In genomic region chr16:32332556-32333511, GRCm38 (mm10) we compare ENCODE assay signal across 8 mouse cellular contexts. TPM values are rescaled to one million over a fixed set of nuclear protein-coding genes. Genes with fewer than 3 reads are reported as not detected.
DNase-seq lines count a peak whose midpoint lies in the region; ATAC-seq and TF ChIP-seq lines count a peak whose summit lies in the region.

No protein-coding gene starts in this region.

- no peaks in the 10 kb centered on the region for H3K27me3 ChIP-seq in neural tube, embryonic 11.5 days (ENCODE audit: control insufficient read depth, insufficient read depth, low read length)
- H3K27me3 ChIP-seq in intestine, embryonic 15.5 days (replicated peaks): no peaks in the 10 kb centered on the region
- no peaks in the 10 kb centered on the region for H3K27me3 ChIP-seq in limb, embryonic 12.5 days
- no peaks in the 10 kb centered on the region for H3K27me3 ChIP-seq in midbrain, embryonic 13.5 days
- no peaks in the 10 kb centered on the region for H3K27me3 ChIP-seq in spleen, adult 2 months (ENCODE audit: control insufficient read depth, insufficient read depth, low read length)

- H3K9ac ChIP-seq in neural tube, embryonic 11.5 days (ENCODE audit: low read length): peak overlapping the region; percentile 98
- H3K9ac ChIP-seq in intestine, embryonic 15.5 days: peak overlapping the region; percentile 99
- H3K9ac ChIP-seq in limb, embryonic 12.5 days (replicated peaks): peak overlapping the region; percentile 93
- H3K9ac ChIP-seq in midbrain, embryonic 13.5 days (replicated peaks): peak overlapping the region; percentile 98

- peak overlapping the region; percentile 93 for H3K27ac ChIP-seq in neural tube, embryonic 11.5 days (ENCODE audit: low read depth, low read length)
- H3K27ac ChIP-seq in intestine, embryonic 15.5 days: peak overlapping the region; percentile 95
- H3K27ac ChIP-seq in limb, embryonic 12.5 days: peak overlapping the region; percentile 97
- peak overlapping the region; percentile 95 for H3K27ac ChIP-seq in midbrain, embryonic 13.5 days
- H3K27ac ChIP-seq in spleen, adult 2 months (ENCODE audit: insufficient read depth, low read length): peak overlapping the region; percentile 83

- no peaks in the 10 kb centered on the region for H3K36me3 ChIP-seq in neural tube, embryonic 11.5 days (ENCODE audit: control insufficient read depth, insufficient read depth, low read length)
- H3K36me3 ChIP-seq in intestine, embryonic 15.5 days: no peaks in the 10 kb centered on the region
- no peaks in the 10 kb centered on the region for H3K36me3 ChIP-seq in limb, embryonic 12.5 days
- H3K36me3 ChIP-seq in midbrain, embryonic 13.5 days: no peaks in the 10 kb centered on the region
- H3K36me3 ChIP-seq in spleen, adult 2 months (ENCODE audit: control insufficient read depth, insufficient read depth, low read length): no peaks in the 10 kb centered on the region

- peak overlapping the region; percentile 56 for H3K4me2 ChIP-seq in neural tube, embryonic 11.5 days (ENCODE audit: low read depth)
- H3K4me2 ChIP-seq in intestine, embryonic 15.5 days (replicated peaks): peak overlapping the region; percentile 60
- peak overlapping the region; percentile 58 for H3K4me2 ChIP-seq in limb, embryonic 12.5 days
- H3K4me2 ChIP-seq in midbrain, embryonic 13.5 days (replicated peaks): peak overlapping the region; percentile 62

- under 1% methylated on average over 44 of the region's 54 CpGs for WGBS in neural tube, embryonic 11.5 days
- under 1% methylated on average over 54 of the region's 54 CpGs for WGBS in intestine, embryonic 15.5 days
- WGBS in limb, embryonic 12.5 days: under 1% methylated on average over 52 of the region's 54 CpGs
- under 1% methylated on average over 50 of the region's 54 CpGs for WGBS in midbrain, embryonic 13.5 days
- 2% methylated on average over 43 of the region's 54 CpGs for WGBS in spleen, adult 2 months

- H3K9me3 ChIP-seq in neural tube, embryonic 11.5 days (ENCODE audit: control insufficient read depth, low read length): no peaks in the 10 kb centered on the region
- H3K9me3 ChIP-seq in intestine, embryonic 15.5 days: no peaks in the 10 kb centered on the region
- no peaks in the 10 kb centered on the region for H3K9me3 ChIP-seq in limb, embryonic 12.5 days
- H3K9me3 ChIP-seq in midbrain, embryonic 13.5 days: no peaks in the 10 kb centered on the region

- no peak for TF ChIP-seq CTCF in spleen, adult 2 months (IDR thresholded peaks at IDR 0.05; ENCODE audit: extremely low read depth, insufficient read depth, insufficient read length, insufficient replicate concordance)

- TF ChIP-seq POLR2A in spleen, adult 2 months (IDR thresholded peaks at IDR 0.05; ENCODE audit: low read depth, low read length): peak; percentile 12; the same call in 1 of the 2 replicates

- peak overlapping the region; percentile 98 for H3K4me3 ChIP-seq in neural tube, embryonic 11.5 days (ENCODE audit: low read depth, low read length)
- peak overlapping the region; percentile 100 for H3K4me3 ChIP-seq in intestine, embryonic 15.5 days (replicated peaks)
- peak overlapping the region; percentile 85 for H3K4me3 ChIP-seq in limb, embryonic 12.5 days (replicated peaks)
- H3K4me3 ChIP-seq in midbrain, embryonic 13.5 days (replicated peaks): peak overlapping the region; percentile 82
- H3K4me3 ChIP-seq in spleen, adult 2 months (ENCODE audit: extremely low read depth, insufficient read depth, insufficient read length): peak overlapping the region; percentile 90

- ATAC-seq in neural tube, embryonic 11.5 days (ENCODE audit: insufficient read depth, low FRiP score, low TSS enrichment): peak; percentile 70
- ATAC-seq in intestine, embryonic 15.5 days: peak; percentile 83
- ATAC-seq in limb, embryonic 12.5 days (ENCODE audit: insufficient number of reproducible peaks, insufficient read depth, low FRiP score, low TSS enrichment, low read depth): peak; percentile 74
- ATAC-seq in midbrain, embryonic 13.5 days: peak; percentile 86; the same call in 1 of the 2 replicates

- peak; percentile 65 for DNase-seq in neural tube, embryonic 11.5 days (ENCODE audit: low spot score)
- DNase-seq in neural tube, embryonic 10.5 days (ENCODE audit: extremely low spot score, low spot score): no peak
- peak; percentile 73 for DNase-seq in embryo, embryonic 11 days
- peak; percentile 24 to 43 for DNase-seq in gastrocnemius, postnatal 36 days
- peak; percentile 33 to 39 for DNase-seq in spleen, adult 2 months (ENCODE audit: low read depth in 1 of 2, low spot score in 2 of 2)

- intact Hi-C loops in gastrocnemius, postnatal 36 days (cut with DNase I): no loop called here

- peaks cover 2% of the 10 kb centered on the region; the same call in 1 of the 2 replicates for H3K4me1 ChIP-seq in neural tube, embryonic 11.5 days (ENCODE audit: control insufficient read depth, insufficient read depth, low read length)
- 0 out of 2 replicates have a peak, but pooled peaks cover 7% of the 10 kb centered on the region for H3K4me1 ChIP-seq in intestine, embryonic 15.5 days (replicated peaks)
- H3K4me1 ChIP-seq in limb, embryonic 12.5 days (replicated peaks): peaks cover 3% of the 10 kb centered on the region
- H3K4me1 ChIP-seq in midbrain, embryonic 13.5 days (replicated peaks): peaks cover 34% of the 10 kb centered on the region
- H3K4me1 ChIP-seq in spleen, adult 2 months (ENCODE audit: control insufficient read depth, insufficient read depth, insufficient read length): peaks cover 5% of the 10 kb centered on the region; the same call in 1 of the 2 replicates

RNA-seq across cellular contexts. Expression of gene Ubxn7, which starts 0.8 kb away (rescaled TPM):
- polyA plus RNA-seq in neural tube, embryonic 11.5 days (2014; fragmentation: Nextera tagmentation; extraction: Ambion mirVana): 22.7 and 28.9 TPM in 2 replicates
- 10 to 100 TPM; 15.0 to 15.8 TPM for total RNA-seq in gastrocnemius, postnatal 36 days (2021)
- 16.2 and 19.8 TPM in 2 replicates for polyA plus RNA-seq in intestine, embryonic 15.5 days (2015; fragmentation: Nextera tagmentation; extraction: Ambion mirVana)
- 34.6 and 34.8 TPM in 2 replicates for polyA plus RNA-seq in limb, embryonic 12.5 days (2016; fragmentation: Nextera tagmentation; extraction: Ambion mirVana)
- 28.5 and 33.1 TPM in 2 replicates for polyA plus RNA-seq in midbrain, embryonic 13.5 days (2015; fragmentation: Nextera tagmentation; extraction: Ambion mirVana)
- polyA plus RNA-seq in spleen, adult 2 months (2012; rRNA removed): 6.0 and 17.2 TPM in 2 replicates

RNA-seq across cellular contexts. Expression of gene Rnf168, which starts 55.6 kb away (rescaled TPM):
- 23.6 and 23.9 TPM in 2 replicates for polyA plus RNA-seq in neural tube, embryonic 11.5 days (2014; fragmentation: Nextera tagmentation; extraction: Ambion mirVana)
- total RNA-seq in gastrocnemius, postnatal 36 days (2021): 1 to 10 TPM; 7.8 to 9.6 TPM
- 28.0 and 29.0 TPM in 2 replicates for polyA plus RNA-seq in intestine, embryonic 15.5 days (2015; fragmentation: Nextera tagmentation; extraction: Ambion mirVana)
- 35.7 and 39.7 TPM in 2 replicates for polyA plus RNA-seq in limb, embryonic 12.5 days (2016; fragmentation: Nextera tagmentation; extraction: Ambion mirVana)
- polyA plus RNA-seq in midbrain, embryonic 13.5 days (2015; fragmentation: Nextera tagmentation; extraction: Ambion mirVana): 26.9 and 29.7 TPM in 2 replicates
- 5.6 and 7.1 TPM in 2 replicates for polyA plus RNA-seq in spleen, adult 2 months (2012; rRNA removed)
